Mouse (Mus musculus) liver, embryonic 12.5 days (tissue): Measurements from ENCODE around the gene Smox. TPM values are rescaled to one million over a fixed set of nuclear protein-coding genes. Genes with fewer than 3 reads are reported as not detected.
A peak's percentile ranks its signal among the peaks of the same experiment; 100 is the strongest.

ENCODE experiments used
- ATAC-seq: fragments of 200-750 bp; cut with Nextera tagmentation; 2 replicates; pipeline ENCODE4 v1.8.0; 2017; ENCODE audit warnings: moderate number of reproducible peaks, mild to moderate bottlenecking, moderate library complexity
- H3K27ac ChIP-seq: fragments of 300-500 bp; sonication (generic); 2 replicates; pipeline ENCODE4 v1.5.1; 2016; ENCODE audit warnings: mild to moderate bottlenecking
- H3K27me3 ChIP-seq: fragments of 300-500 bp; sonication (generic); replicated peaks from 2 replicates; pipeline ENCODE4 v1.6.1; 2016; ENCODE audit warnings: mild to moderate bottlenecking, moderate library complexity
- H3K36me3 ChIP-seq: fragments of 300-500 bp; sonication (generic); 2 replicates; pipeline ENCODE4 v1.6.1; 2016; ENCODE audit warnings: mild to moderate bottlenecking, moderate library complexity
- H3K4me1 ChIP-seq: fragments of 300-500 bp; sonication (generic); 2 replicates; pipeline ENCODE4 v1.6.1; 2016
- H3K4me2 ChIP-seq: fragments of 300-500 bp; sonication (generic); 2 replicates; pipeline ENCODE4 v1.6.1; 2016; ENCODE audit warnings: mild to moderate bottlenecking, moderate library complexity
- H3K4me3 ChIP-seq: fragments of 300-500 bp; sonication (generic); 2 replicates; pipeline ENCODE4 v1.5.1; 2016; ENCODE audit warnings: mild to moderate bottlenecking, moderate library complexity
- H3K9ac ChIP-seq: fragments of 300-500 bp; sonication (generic); 2 replicates; pipeline ENCODE4 v1.6.1; 2016; ENCODE audit warnings: mild to moderate bottlenecking, moderate library complexity
- H3K9me3 ChIP-seq: fragments of 300-500 bp; sonication (generic); replicated peaks from 2 replicates; pipeline ENCODE4 v1.6.1; 2016; ENCODE audit warnings: mild to moderate bottlenecking, moderate library complexity
- WGBS: fragments of 180-500 bp; shearing (Covaris S2); methylation state at CpG from one replicate; pipeline ENCODE4 v1.1.7; 2016; ENCODE audit not compliant: insufficient replicate concordance; 5-methylcytosine and 5-hydroxymethylcytosine counted together
- polyA plus RNA-seq: library from polyadenylated mRNA; unstranded; fragments of >200 nt; fragmentation: Nextera tagmentation; extraction: Ambion mirVana; gene quantifications from 2 replicates; pipeline ENCODE4 v1.2.1, GENCODE M21; 2016

Gene Smox
- polyA plus RNA-seq, 1 experiment from 2014 or later: 105 TPM

DNA sequence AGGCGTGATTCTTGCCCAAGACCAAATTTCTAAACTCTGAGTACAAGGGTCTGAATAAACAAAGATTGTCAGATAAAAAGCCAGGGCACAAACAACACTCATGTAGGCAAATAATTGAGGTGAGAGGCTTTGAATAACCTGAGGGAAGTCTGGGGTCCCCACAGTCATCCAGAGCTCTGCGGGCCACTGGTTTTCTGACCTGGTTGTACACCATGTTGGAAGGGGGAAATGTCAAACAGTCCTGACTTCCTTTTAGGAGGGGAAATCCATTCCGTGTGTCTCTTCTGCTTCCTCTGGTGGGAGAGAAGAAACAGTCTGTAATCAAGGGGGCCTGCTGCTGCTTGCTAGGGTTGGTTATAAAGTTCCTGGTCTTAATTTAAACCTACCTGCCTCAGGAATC, 5.2 kb upstream of the Smox start:
- Histone ChIP-seq H3K9me3 (no peaks in the 10 kb centered on the region), H3K27me3 (peaks cover 22% of the 10 kb centered on the region), H3K36me3 (no peaks in the 10 kb centered on the region), H3K4me1 (peaks cover 25% of the 10 kb centered on the region), H3K27ac (no peak overlapping the region), H3K9ac (no peak overlapping the region), H3K4me2 (no peak overlapping the region), H3K4me3 (no peak overlapping the region)
- no peak for ATAC-seq
- 60% methylated on average over 3 of the region's 3 CpGs for WGBS

DNA sequence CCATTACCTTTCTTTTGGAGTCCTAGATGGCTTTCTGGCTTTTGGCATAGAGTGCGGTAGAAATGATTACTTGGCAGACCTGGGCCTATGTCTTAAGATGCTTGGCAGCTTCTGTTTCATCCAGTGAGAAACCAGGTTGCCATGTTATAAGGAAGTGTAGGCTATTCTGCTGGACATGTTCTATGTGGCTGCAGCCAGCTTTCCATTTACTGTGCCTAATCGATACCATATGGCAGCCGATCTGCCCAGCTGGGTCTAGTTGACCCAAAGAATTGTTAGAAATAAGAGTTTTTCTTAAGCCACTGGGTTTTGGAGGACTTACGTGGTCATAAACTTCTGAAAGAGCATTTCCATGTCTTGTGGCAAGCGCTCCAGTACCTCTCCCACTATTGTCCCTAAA, 4.0 kb upstream of the Smox start:
- H3K9ac ChIP-seq: no peak overlapping the region
- ATAC-seq: no peak
- WGBS: 79% methylated on average over 5 of the region's 5 CpGs

DNA sequence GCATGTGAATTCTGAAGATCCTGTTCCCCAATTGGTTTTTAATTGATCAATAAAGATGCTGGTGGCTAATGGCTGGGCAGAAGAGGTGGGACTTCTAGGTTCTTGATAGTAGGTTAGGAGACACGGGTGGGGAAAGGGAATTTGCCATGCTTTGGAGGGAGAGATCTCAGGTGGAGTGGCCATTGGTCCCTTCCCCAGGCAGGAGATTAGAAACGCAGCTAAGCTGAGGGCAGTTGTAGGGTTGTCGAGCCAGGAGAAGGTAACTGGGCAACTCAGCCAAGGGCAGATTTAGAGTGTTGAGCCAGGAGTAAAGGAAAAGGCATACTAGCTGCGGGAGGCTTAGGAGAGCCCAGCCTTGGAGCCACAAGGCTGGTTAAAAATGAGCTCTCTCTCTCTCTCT, 3.0 kb upstream of the Smox start:
- no peak overlapping the region for H3K4me2 ChIP-seq
- H3K4me3 ChIP-seq: no peak overlapping the region
- peaks cover 36% of the 10 kb centered on the region for H3K4me1 ChIP-seq
- no peak overlapping the region for H3K27ac ChIP-seq
- WGBS: 61% methylated on average over 4 of the region's 4 CpGs
- H3K36me3 ChIP-seq: no peaks in the 10 kb centered on the region
- ATAC-seq: no peak
- no peak overlapping the region for H3K9ac ChIP-seq
- peaks cover 18% of the 10 kb centered on the region for H3K27me3 ChIP-seq
- no peaks in the 10 kb centered on the region for H3K9me3 ChIP-seq

More for the DNA sequence above, 4.0 kb upstream of the Smox start:
- Histone ChIP-seq H3K36me3 (no peaks in the 10 kb centered on the region), H3K4me1 (peaks cover 30% of the 10 kb centered on the region), H3K4me2 (no peak overlapping the region), H3K27me3 (peaks cover 20% of the 10 kb centered on the region), H3K27ac (no peak overlapping the region), H3K4me3 (no peak overlapping the region), H3K9me3 (no peaks in the 10 kb centered on the region)

DNA sequence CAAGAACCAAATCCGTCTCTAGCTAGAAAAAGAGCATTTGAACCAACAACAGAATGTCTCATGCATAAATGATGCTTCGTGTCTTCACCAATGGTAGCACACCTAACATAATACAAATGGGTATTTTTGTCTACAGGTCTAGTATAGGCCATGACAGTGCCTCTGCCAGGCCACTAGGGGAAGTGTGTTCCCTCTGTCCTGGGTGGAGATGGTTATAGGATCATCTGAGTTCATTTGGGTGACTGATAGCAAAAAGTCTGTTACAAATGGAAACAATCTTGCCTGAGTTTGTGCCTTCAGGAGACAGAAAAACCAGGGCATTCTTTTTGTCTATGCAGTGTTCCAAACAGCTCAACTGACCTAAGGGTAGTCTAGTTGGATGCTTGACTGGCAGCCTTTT, 2.4 kb upstream of the Smox start:
- no peak overlapping the region for H3K4me3 ChIP-seq
- no peak overlapping the region for H3K9ac ChIP-seq
- H3K4me2 ChIP-seq: no peak overlapping the region
- H3K36me3 ChIP-seq: no peaks in the 10 kb centered on the region
- ATAC-seq: no peak
- peaks cover 18% of the 10 kb centered on the region for H3K27me3 ChIP-seq
- H3K27ac ChIP-seq: no peak overlapping the region
- WGBS: 61% methylated on average over 2 of the region's 2 CpGs
- H3K9me3 ChIP-seq: no peaks in the 10 kb centered on the region
- H3K4me1 ChIP-seq: peaks cover 42% of the 10 kb centered on the region

- peaks cover 50% of the 10 kb centered on the region for H3K4me1 ChIP-seq
- H3K4me3 ChIP-seq: no peak overlapping the region
- H3K4me2 ChIP-seq: no peak overlapping the region
- no peak overlapping the region for H3K9ac ChIP-seq
- H3K36me3 ChIP-seq: no peaks in the 10 kb centered on the region
- no peaks in the 10 kb centered on the region for H3K9me3 ChIP-seq
- no peak for ATAC-seq
- peaks cover 12% of the 10 kb centered on the region; the same call in 1 of the 2 replicates for H3K27me3 ChIP-seq
- WGBS: 72% methylated on average over 4 of the region's 4 CpGs
- H3K27ac ChIP-seq: no peak overlapping the region
These were observed 1.7 kb upstream of the Smox start for GRCm38 (mm10) chr2:131489591-131489990.

GRCm38 (mm10) chr2:131491707-131492595, 655 bp downstream of the Smox start:
- under 1% methylated on average over 101 of the region's 102 CpGs for WGBS
- peaks cover 73% of the 10 kb centered on the region for H3K4me1 ChIP-seq

DNA sequence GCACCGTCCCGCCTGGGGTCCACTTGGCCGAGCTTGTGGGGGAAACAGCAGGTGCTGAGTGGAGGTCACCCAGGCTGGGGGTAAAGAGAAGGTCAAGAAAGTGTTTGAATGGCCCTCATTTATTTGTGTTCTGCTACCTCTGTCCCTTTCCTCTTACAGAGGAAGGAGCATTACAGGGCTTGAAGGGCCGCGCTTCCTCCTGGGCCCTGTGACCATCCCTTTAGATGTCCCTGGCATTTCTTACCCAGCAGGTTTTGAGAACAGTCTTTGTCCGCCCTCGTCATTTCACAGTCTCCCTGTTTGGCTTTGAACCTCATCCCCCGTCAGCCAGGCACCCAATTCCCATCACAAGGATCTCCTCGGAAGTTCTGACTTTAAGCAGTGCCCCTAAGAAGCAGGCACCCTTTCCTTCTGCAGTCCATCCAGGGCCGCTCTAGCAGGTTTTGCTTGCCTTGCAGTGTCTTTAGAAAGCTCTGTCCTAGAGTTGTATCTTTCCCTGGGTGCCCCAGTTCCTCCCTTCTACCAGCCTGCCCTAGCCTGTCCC, 1.4 kb downstream of the Smox start:
- Histone ChIP-seq H3K4me3 (peak overlapping the region; percentile 98), H3K27me3 (peaks cover 4% of the 10 kb centered on the region; the same call in 1 of the 2 replicates), H3K27ac (peak overlapping the region; percentile 99), H3K4me2 (peak overlapping the region; percentile 83), H3K9ac (peak overlapping the region; percentile 100), H3K36me3 (no peaks in the 10 kb centered on the region), H3K9me3 (no peaks in the 10 kb centered on the region), H3K4me1 (peaks cover 80% of the 10 kb centered on the region)
- no peak for ATAC-seq
- 28% methylated on average over 10 of the region's 10 CpGs for WGBS

More at GRCm38 (mm10) chr2:131491707-131492595, 655 bp downstream of the Smox start:
- Histone ChIP-seq H3K4me2 (peak overlapping the region; percentile 83), H3K4me3 (peak overlapping the region; percentile 98), H3K27ac (peak overlapping the region; percentile 99), H3K9me3 (no peaks in the 10 kb centered on the region), H3K36me3 (no peaks in the 10 kb centered on the region), H3K27me3 (peaks cover 4% of the 10 kb centered on the region; the same call in 1 of the 2 replicates), H3K9ac (peak overlapping the region; percentile 100)
- peak; percentile 98 for ATAC-seq

GRCm38 (mm10) chr2:131493446-131493845, 2.1 kb downstream of the Smox start:
- no peak for ATAC-seq
- H3K4me2 ChIP-seq: peak overlapping the region; percentile 83
- peak overlapping the region; percentile 100 for H3K9ac ChIP-seq
- 26% methylated on average over 5 of the region's 5 CpGs for WGBS
- no peaks in the 10 kb centered on the region for H3K36me3 ChIP-seq
- peak overlapping the region; percentile 98 for H3K4me3 ChIP-seq
- peaks cover 1% of the 10 kb centered on the region; the same call in 1 of the 2 replicates for H3K27me3 ChIP-seq
- H3K27ac ChIP-seq: peak overlapping the region; percentile 99
- no peaks in the 10 kb centered on the region for H3K9me3 ChIP-seq
- H3K4me1 ChIP-seq: peaks cover 88% of the 10 kb centered on the region

DNA sequence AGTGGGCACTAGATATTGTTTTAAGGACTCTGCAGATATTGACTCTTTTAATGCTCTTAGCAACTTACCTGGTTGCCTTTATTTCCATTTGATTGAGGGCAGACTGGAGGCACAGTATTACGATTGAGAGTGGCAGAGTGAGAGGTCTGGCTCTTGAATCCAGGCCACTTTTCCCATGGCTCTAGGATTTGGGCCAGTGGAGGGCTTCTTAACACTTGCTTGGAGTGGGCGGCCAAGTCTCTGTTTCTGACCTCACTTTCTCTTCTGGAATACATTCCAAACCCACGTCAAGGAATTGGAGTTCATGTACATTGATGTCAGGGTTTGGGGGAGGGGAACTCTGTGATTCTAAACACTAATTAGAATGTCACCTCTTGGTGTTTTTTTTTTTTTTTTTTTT, 4.0 kb downstream of the Smox start:
- H3K9ac ChIP-seq: peak overlapping the region; percentile 100
- 74% methylated on average over 3 of the region's 3 CpGs for WGBS
- no peaks in the 10 kb centered on the region; the same call in 1 of the 2 replicates for H3K27me3 ChIP-seq
- H3K27ac ChIP-seq: peak overlapping the region; percentile 99
- no peaks in the 10 kb centered on the region for H3K9me3 ChIP-seq
- no peak for ATAC-seq
- peaks cover 9% of the 10 kb centered on the region; the same call in 1 of the 2 replicates for H3K36me3 ChIP-seq
- peak overlapping the region; percentile 83 for H3K4me2 ChIP-seq
- peak overlapping the region; percentile 98; the same call in 1 of the 2 replicates for H3K4me3 ChIP-seq
- H3K4me1 ChIP-seq: peaks cover 89% of the 10 kb centered on the region

GRCm38 (mm10) chr2:131496125-131496820, 5.0 kb downstream of the Smox start:
- H3K9me3 ChIP-seq: no peaks in the 10 kb centered on the region
- peak overlapping the region; percentile 99 for H3K27ac ChIP-seq
- no peaks in the 10 kb centered on the region; the same call in 1 of the 2 replicates for H3K27me3 ChIP-seq
- 67% methylated on average over 5 of the region's 5 CpGs for WGBS
- H3K36me3 ChIP-seq: peaks cover 9% of the 10 kb centered on the region; the same call in 1 of the 2 replicates
- H3K4me2 ChIP-seq: peak overlapping the region; percentile 83
- peaks cover 89% of the 10 kb centered on the region for H3K4me1 ChIP-seq
- peak overlapping the region; percentile 36 for H3K4me3 ChIP-seq
- no peak for ATAC-seq
- peak overlapping the region; percentile 100 for H3K9ac ChIP-seq

DNA sequence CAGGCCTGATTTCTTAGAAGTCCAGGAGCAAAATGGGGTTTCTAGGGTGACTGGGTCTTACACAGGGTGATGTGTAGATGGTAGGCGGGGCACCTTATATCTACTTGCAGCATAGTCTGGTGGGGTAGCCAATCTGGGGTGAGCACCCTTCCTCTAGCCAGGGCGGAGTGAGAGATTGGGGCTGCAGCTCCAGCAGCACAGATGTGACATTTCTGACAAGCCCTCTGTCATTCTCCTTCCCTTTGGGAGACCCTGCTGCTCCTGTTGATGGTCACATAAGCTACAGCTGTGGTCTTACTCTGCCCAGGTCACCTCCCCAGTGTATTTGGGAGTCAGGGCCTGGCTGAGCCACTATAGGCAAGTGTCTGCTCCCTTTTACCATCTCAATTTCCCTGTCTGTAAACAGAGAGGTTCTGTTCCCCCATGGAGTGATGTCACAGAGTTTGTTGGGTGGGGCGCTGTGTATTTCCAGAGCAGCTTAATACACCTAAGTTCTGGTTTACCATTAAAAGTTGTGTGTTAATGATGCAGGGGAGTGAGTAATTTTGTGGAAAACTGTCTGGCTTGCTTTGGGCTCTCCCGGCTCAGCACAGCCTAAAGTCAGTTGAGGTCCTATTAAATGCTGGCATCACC, 6.0 kb downstream of the Smox start:
- ATAC-seq: peak; percentile 99
- peaks cover 98% of the 10 kb centered on the region for H3K4me1 ChIP-seq
- H3K9me3 ChIP-seq: no peaks in the 10 kb centered on the region
- no peaks in the 10 kb centered on the region; the same call in 1 of the 2 replicates for H3K27me3 ChIP-seq
- peak overlapping the region; percentile 51 for H3K4me3 ChIP-seq
- peak overlapping the region; percentile 83 for H3K4me2 ChIP-seq
- peak overlapping the region; percentile 100 for H3K9ac ChIP-seq
- WGBS: 45% methylated on average over 4 of the region's 4 CpGs
- H3K36me3 ChIP-seq: peaks cover 9% of the 10 kb centered on the region; the same call in 1 of the 2 replicates
- peak overlapping the region; percentile 99 for H3K27ac ChIP-seq
